Mouse (Mus musculus) C2C12 (cell line): ENCODE results near the gene Abca7.

Experiments used
- CTCF ChIP-seq: IDR thresholded peaks from one replicate; pipeline ENCODE4 v1.5.1; 2011; ENCODE audit not compliant: control insufficient read depth, insufficient read depth, insufficient read length
- MAX ChIP-seq: IDR thresholded peaks from one replicate; pipeline ENCODE4 v1.6.1; 2011; ENCODE audit warnings: mild to moderate bottlenecking, control low read depth
- MYOD1 ChIP-seq: IDR thresholded peaks from one replicate; pipeline ENCODE4 v1.6.1; 2011; ENCODE audit warnings: low read depth; ENCODE audit not compliant: control insufficient read depth, insufficient read length
- MYOG ChIP-seq: IDR thresholded peaks from one replicate; pipeline ENCODE4 v1.6.1; 2011; ENCODE audit not compliant: control insufficient read depth, insufficient read length; ENCODE audit errors: extremely low read depth
- USF1 ChIP-seq: IDR thresholded peaks from one replicate; pipeline ENCODE4 v1.6.1; 2011; ENCODE audit warnings: low read depth, mild to moderate bottlenecking, control low read depth, moderate library complexity

DNA sequence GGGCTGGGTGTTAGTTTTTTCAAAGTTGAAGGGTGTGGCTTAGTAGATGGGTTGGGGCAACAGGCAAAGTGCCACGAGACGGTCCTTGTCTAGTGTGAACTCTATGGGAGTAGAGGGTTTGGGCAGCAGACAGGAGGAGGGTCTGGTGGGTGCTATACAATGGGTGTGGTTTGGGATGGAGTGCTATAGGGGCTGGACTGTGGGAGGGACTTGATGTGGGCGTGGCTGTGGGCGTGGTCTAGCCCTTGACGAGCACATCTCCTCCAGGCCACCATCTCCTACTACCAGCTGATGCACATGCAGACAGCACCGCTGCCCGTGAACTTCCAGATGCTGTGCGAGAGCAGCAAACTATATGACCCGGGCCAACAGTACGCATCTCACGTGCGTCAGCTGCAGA lies 29.6 kb downstream of the Abca7 start:
- TF ChIP-seq CTCF (no peak), USF1 (no peak), MAX (no peak), MYOD1 (no peak), MYOG (no peak)
